In the genomic region with DNA sequence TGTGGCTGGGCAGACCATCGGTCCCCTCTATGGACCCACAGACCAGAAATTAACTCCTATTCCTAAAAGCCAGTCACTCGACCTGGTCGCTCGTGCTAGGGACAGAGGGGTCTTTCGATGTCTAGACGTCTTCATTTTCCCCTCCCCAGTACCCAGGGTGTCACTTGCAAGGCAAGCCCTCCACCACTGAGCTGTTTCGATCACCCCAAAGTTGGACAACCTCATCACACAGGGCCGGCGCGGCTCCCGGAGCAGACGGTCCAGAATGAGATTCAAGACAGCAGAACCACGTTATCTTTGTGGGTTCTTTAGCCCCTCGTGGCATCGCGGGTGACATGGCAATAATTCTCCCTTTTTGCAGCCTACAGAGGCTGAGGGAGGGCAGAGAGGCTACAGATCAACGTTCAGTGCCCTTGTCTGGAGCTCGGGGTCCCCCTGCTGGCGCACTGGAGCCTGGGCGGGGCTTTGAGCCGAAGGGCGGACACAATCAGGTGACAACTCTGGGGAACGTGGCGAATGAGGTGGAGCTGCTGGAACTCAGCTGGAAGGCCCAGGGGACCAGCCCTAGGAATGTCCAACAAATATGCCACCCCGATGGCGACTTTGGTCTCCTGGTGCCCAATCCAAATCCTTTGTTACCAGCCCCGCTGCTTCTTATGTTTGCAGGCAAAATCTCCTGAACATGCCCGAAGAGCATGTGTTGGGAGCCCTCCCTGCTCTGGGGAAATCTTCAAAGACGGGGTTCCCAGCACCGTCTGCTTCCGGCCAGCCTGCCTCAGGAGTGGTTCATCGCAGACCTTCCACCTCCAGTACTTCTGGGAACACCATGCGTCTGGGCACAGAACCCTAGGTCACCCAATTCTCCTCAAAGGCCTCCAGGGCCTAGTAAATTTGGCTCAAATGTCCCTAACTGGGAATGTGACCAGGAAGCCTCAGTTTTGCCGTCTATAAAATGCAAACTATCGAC, we compare ENCODE assay signal across 8 mouse cellular contexts. TPM values are rescaled to one million over a fixed set of nuclear protein-coding genes. Genes with fewer than 3 reads are reported as not detected.
DNase-seq lines count a peak whose midpoint lies in the region; ATAC-seq and TF ChIP-seq lines count a peak whose summit lies in the region.

No protein-coding gene starts in this region.

- peak; percentile 26 for DNase-seq in CD4-positive helper T cell, adult 2 months (ENCODE audit: low read depth, low spot score)
- DNase-seq in c-Kit-positive CD71-positive TER-119-positive erythroid progenitor cells, embryonic 14.5 days (ENCODE audit: low spot score), result peak; percentile 44
- DNase-seq in heart, postnatal 10 days, result peak; percentile 94 to 96
- peak; percentile 65 for DNase-seq in large intestine, adult 2 months (ENCODE audit: low read depth, low spot score)

- peaks cover 10% of the 10 kb centered on the region for H3K4me1 ChIP-seq in forebrain, embryonic 13.5 days
- H3K4me1 ChIP-seq in liver, embryonic 16.5 days (ENCODE audit: control insufficient read depth, low read depth, low read length), result no peaks in the 10 kb centered on the region
- H3K4me1 ChIP-seq in neural tube, embryonic 13.5 days (replicated peaks), result peaks cover 8% of the 10 kb centered on the region; the same call in 1 of the 2 replicates
- peaks cover 9% of the 10 kb centered on the region for H3K4me1 ChIP-seq in testis, adult 2 months (ENCODE audit: control insufficient read depth, insufficient read depth, low read length)

- H3K9me3 ChIP-seq in forebrain, embryonic 13.5 days (replicated peaks), result no peaks in the 10 kb centered on the region
- H3K9me3 ChIP-seq in liver, embryonic 16.5 days (replicated peaks; ENCODE audit: control insufficient read depth, low read length), result no peaks in the 10 kb centered on the region
- no peaks in the 10 kb centered on the region for H3K9me3 ChIP-seq in neural tube, embryonic 13.5 days

- H3K36me3 ChIP-seq in forebrain, embryonic 13.5 days (ENCODE audit: poor library complexity, severe bottlenecking), result no peaks in the 10 kb centered on the region
- H3K36me3 ChIP-seq in liver, embryonic 16.5 days (ENCODE audit: control insufficient read depth, insufficient read depth), result no peaks in the 10 kb centered on the region
- no peaks in the 10 kb centered on the region for H3K36me3 ChIP-seq in neural tube, embryonic 13.5 days
- H3K36me3 ChIP-seq in testis, adult 2 months (ENCODE audit: control insufficient read depth, insufficient read depth, low read length), result no peaks in the 10 kb centered on the region

- no peak for TF ChIP-seq POLR2A in testis, adult 2 months (IDR thresholded peaks at IDR 0.05; ENCODE audit: control insufficient read depth, low read depth, low read length)

- peaks cover 8% of the 10 kb centered on the region; the same call in 1 of the 2 replicates for H3K27me3 ChIP-seq in forebrain, embryonic 13.5 days
- no peaks in the 10 kb centered on the region for H3K27me3 ChIP-seq in liver, embryonic 16.5 days (ENCODE audit: control insufficient read depth, insufficient read depth, low read depth, low read length)
- H3K27me3 ChIP-seq in neural tube, embryonic 13.5 days, result peaks cover 16% of the 10 kb centered on the region
- no peaks in the 10 kb centered on the region for H3K27me3 ChIP-seq in testis, adult 2 months (ENCODE audit: control insufficient read depth, insufficient read depth, low read length)

- peak overlapping the region; percentile 50 for H3K4me2 ChIP-seq in forebrain, embryonic 13.5 days
- no peak overlapping the region for H3K4me2 ChIP-seq in liver, embryonic 16.5 days (ENCODE audit: low read depth, low read length)
- H3K4me2 ChIP-seq in neural tube, embryonic 13.5 days, result peak overlapping the region; percentile 50

- intact Hi-C loops in heart, postnatal 10 days (cut with DNase I), result loop anchor here (1.0 to 2.0 kb wide), 3 partner anchors 47 to 93 kb away; no protein-coding TSS in a partner anchor

- H3K27ac ChIP-seq in forebrain, embryonic 13.5 days, result no peak overlapping the region
- H3K27ac ChIP-seq in liver, embryonic 16.5 days (ENCODE audit: low read length), result no peak overlapping the region
- H3K27ac ChIP-seq in neural tube, embryonic 13.5 days (replicated peaks), result no peak overlapping the region
- H3K27ac ChIP-seq in testis, adult 2 months (ENCODE audit: control insufficient read depth, insufficient read depth, low read depth, low read length), result no peak overlapping the region

- WGBS in forebrain, embryonic 13.5 days, result 23% methylated on average over 35 of the region's 35 CpGs
- WGBS in large intestine, adult 2 months, result 24% methylated on average over 35 of the region's 35 CpGs
- 23% methylated on average over 35 of the region's 35 CpGs for WGBS in liver, embryonic 16.5 days (ENCODE audit: insufficient replicate concordance)
- 23% methylated on average over 35 of the region's 35 CpGs for WGBS in neural tube, embryonic 13.5 days

- H3K9ac ChIP-seq in forebrain, embryonic 13.5 days, result peak overlapping the region; percentile 27
- no peak overlapping the region for H3K9ac ChIP-seq in liver, embryonic 16.5 days (ENCODE audit: low read depth, low read length)
- H3K9ac ChIP-seq in neural tube, embryonic 13.5 days, result peak overlapping the region; percentile 38

- no peak overlapping the region for H3K4me3 ChIP-seq in forebrain, embryonic 13.5 days
- no peak overlapping the region for H3K4me3 ChIP-seq in liver, embryonic 16.5 days (ENCODE audit: low read depth, low read length)
- peak overlapping the region; percentile 0; the same call in 1 of the 2 replicates for H3K4me3 ChIP-seq in neural tube, embryonic 13.5 days
- H3K4me3 ChIP-seq in testis, adult 2 months (ENCODE audit: control insufficient read depth, low read depth, low read length), result peak overlapping the region; percentile 37

- ATAC-seq in forebrain, embryonic 13.5 days, result peak; percentile 86
- ATAC-seq in liver, embryonic 16.5 days (ENCODE audit: low read depth), result peak; percentile 77
- peak; percentile 85 for ATAC-seq in neural tube, embryonic 13.5 days (ENCODE audit: low read depth)

- TF ChIP-seq CTCF in testis, adult 2 months (IDR thresholded peaks at IDR 0.05; ENCODE audit: control insufficient read depth, insufficient read depth, insufficient replicate concordance, low read depth, low read length), result peak; percentile 63; the same call in 1 of the 2 replicates

RNA-seq across cellular contexts. Expression of gene Adora1, which starts 9.0 kb away (rescaled TPM):
- 3.3 and 4.6 TPM in 2 replicates for polyA plus RNA-seq in forebrain, embryonic 13.5 days (2015; fragmentation: Nextera tagmentation; extraction: Ambion mirVana)
- 10 to 100 TPM; 12.0 to 19.4 TPM for total RNA-seq in heart, postnatal 10 days (2021)
- polyA plus RNA-seq in large intestine, adult 2 months (2012; rRNA removed), result 1.4 and 1.9 TPM in 2 replicates
- 2.3 and 3.6 TPM in 2 replicates for polyA plus RNA-seq in liver, embryonic 16.5 days (2015; fragmentation: Nextera tagmentation; extraction: Ambion mirVana)
- 11.1 and 12.8 TPM in 2 replicates for polyA plus RNA-seq in neural tube, embryonic 13.5 days (2015; fragmentation: Nextera tagmentation; extraction: Ambion mirVana)
- polyA plus RNA-seq in testis, adult 2 months (2012; rRNA removed), result 19.4 and 28.0 TPM in 2 replicates

RNA-seq across cellular contexts. Expression of gene Myog, which starts 45.6 kb away (rescaled TPM):
- polyA plus RNA-seq in forebrain, embryonic 13.5 days (2015; fragmentation: Nextera tagmentation; extraction: Ambion mirVana), result not detected in 2 replicates
- not detected for total RNA-seq in heart, postnatal 10 days (2021)
- polyA plus RNA-seq in large intestine, adult 2 months (2012; rRNA removed), result not detected in 2 replicates
- 2.4 and 4.4 TPM in 2 replicates for polyA plus RNA-seq in liver, embryonic 16.5 days (2015; fragmentation: Nextera tagmentation; extraction: Ambion mirVana)
- polyA plus RNA-seq in neural tube, embryonic 13.5 days (2015; fragmentation: Nextera tagmentation; extraction: Ambion mirVana), result 5.2 and 21.7 TPM in 2 replicates
- polyA plus RNA-seq in testis, adult 2 months (2012; rRNA removed), result 0.11 TPM in 1 of 2 replicates, not detected in the other

RNA-seq across cellular contexts. Expression of gene Mybph, which starts 51.0 kb away (rescaled TPM):
- polyA plus RNA-seq in forebrain, embryonic 13.5 days (2015; fragmentation: Nextera tagmentation; extraction: Ambion mirVana), result not detected in 2 replicates
- under 1 TPM in 1 of 2 experiments, not detected in 1; 0.32 TPM for total RNA-seq in heart, postnatal 10 days (2021)
- polyA plus RNA-seq in large intestine, adult 2 months (2012; rRNA removed), result 0.12 and 0.14 TPM in 2 replicates
- 0.55 and 1.7 TPM in 2 replicates for polyA plus RNA-seq in liver, embryonic 16.5 days (2015; fragmentation: Nextera tagmentation; extraction: Ambion mirVana)
- 2.9 and 8.5 TPM in 2 replicates for polyA plus RNA-seq in neural tube, embryonic 13.5 days (2015; fragmentation: Nextera tagmentation; extraction: Ambion mirVana)
- polyA plus RNA-seq in testis, adult 2 months (2012; rRNA removed), result 0.16 and 0.20 TPM in 2 replicates

Comparison
In these comparisons a context has a peak if more than half of its experiments do, and no peak if none do; other contexts are left out.
1. DNase-seq: peak in every context shown above with its lines; median percentile 95 in heart, postnatal 10 days; 65 in large intestine, adult 2 months; 44 in c-Kit-positive CD71-positive TER-119-positive erythroid progenitor cells, embryonic 14.5 days; 26 in CD4-positive helper T cell, adult 2 months.
2. H3K4me3 ChIP-seq: peak in neural tube, embryonic 13.5 days (single experiment) and testis, adult 2 months (single experiment); none in forebrain, embryonic 13.5 days (single experiment) and liver, embryonic 16.5 days (single experiment).
3. Peak in every context shown above with its lines, with median percentiles within 50 percentile points of each other: ATAC-seq.